Mouse (Mus musculus): ENCODE measurements around the gene Col28a1.
"Not testable (repeated sequence)": the region's sequence is repeated elsewhere in the genome, so short reads cannot be mapped to it uniquely, and the experiment has no call there.

DNA sequence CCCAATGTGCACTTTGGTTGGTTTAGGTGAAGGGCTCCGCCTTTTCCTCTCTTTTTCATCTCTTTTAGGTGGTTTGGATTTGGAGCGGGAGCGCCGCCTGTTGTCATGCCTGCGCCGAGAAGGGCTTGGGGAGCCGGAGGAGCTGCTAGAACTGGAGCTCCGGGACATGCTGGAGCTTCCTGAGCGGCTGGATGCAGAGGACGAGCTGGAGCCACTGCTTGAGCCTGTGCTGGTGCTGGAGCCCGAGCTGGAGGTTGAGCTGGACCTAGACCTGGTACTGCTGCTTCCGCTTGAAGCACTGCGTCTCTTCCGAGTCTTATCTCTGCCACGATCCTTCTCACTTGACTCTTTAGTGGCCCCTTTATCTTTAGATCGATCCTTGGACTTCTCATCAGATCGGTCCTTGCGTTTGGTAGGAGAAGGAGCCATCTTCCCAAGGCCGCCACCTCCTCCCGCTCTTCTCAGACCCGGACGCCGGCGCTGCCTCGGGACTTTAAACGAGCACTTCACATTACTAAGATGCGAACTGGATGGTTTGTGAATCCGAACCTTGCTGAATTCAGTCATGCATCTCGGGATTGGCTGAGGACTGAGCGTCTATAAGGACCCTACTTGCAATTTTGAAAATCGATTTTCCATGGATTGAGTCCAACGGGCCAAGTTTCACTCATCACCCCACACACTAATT lies 209.3 kb downstream of the Col28a1 start:
- TF ChIP-seq GATA1 (IDR thresholded peaks at IDR 0.05; ENCODE audit: borderline replicate concordance, low read length); FLI1 (IDR thresholded peaks at IDR 0.05; ENCODE audit: low read length): not testable (repeated sequence)

All from megakaryocyte, embryonic 14.5 days (primary cell).